Mouse (Mus musculus) G1E (cell line): ENCODE measurements around the gene Ankrd13a.

ENCODE experiments used
- CTCF ChIP-seq: IDR thresholded peaks from 2 replicates; pipeline ENCODE4 v1.5.1; 2012; ENCODE audit warnings: low read depth, low read length, inconsistent platforms, mixed read lengths
- TAL1 ChIP-seq: conservative IDR thresholded peaks from 2 replicates; pipeline ENCODE4 v1.6.1; 2012; ENCODE audit warnings: low read depth, low read length, inconsistent platforms, mixed read lengths

DNA sequence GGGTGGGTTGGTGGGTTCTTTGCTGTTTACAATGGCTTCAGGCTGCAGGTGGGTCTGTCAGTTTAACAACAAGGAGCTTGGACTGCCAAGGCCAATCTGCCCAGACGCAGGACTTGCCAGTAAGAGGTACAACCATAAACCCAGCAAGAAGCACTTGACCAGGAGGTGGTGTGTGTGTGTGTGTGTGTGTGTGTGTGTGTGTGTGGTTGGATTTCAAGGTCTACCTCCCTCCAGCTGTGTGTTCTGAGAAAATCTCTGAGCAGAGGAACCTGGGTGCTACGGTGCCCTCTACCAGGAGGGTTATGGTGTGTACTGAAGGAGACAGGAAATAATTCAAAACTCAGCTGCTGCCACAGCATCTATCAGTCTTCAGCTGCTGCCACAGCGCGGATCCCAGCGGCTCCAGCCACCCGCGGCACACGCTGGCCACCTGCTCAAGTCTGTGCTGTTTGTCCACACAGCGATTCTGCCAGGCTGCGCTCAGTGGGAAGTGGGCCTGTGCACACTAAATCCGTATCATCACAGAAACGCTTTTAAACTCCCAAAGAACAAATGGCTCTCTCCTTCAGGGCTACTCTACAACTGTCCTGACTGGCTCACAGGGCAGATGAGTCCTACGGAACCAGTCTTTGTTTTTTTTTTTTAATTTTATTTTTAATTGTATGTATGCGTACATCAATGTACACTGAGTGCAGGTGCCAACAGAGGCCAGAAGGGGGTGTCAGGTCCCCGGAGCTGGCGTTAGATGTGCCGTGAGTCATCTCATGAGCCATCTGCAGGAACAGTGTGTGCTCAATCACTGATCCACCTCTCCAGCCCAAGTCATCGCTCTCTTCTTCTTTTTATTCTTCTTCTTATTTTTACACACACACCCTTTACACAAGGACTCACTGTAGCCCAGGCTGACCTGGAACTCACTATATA is 9.4 kb upstream of the Ankrd13a start:
- TF ChIP-seq CTCF (no peak), TAL1 (no peak)
